ENCODE assay signal across 8 mouse cellular contexts in the genomic region with DNA sequence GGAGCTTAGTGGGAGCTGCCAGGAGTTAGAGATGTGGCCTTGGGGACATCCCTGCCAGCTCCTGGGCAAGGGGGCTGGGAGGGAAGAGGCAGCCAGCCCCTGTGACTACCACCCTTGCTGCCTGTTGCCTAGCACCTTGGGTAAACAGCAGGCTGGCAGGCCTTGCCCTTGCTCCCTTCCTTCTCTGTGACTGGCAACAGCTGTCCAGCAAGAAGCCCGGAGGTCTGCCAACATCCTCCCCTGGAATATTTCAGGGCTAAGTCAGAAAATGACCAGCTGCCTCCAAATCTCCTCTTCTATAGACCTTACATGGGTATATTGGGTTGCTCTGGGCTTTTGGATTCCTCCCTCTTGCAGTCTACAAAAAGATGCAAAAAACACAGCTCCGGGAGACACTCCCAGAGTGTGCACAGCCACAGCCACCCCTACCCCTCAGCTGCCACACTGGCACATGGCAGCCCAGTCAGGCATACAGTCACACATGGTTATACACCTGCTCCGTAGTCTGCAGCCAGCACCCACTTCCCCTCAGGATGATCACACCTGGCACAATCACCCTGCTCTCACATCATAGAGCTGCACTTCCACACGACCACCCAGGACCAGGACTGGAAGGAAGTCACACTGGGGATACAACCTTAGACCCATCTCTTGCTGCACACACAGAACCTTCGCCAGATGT. TPM values are rescaled to one million over a fixed set of nuclear protein-coding genes. Genes with fewer than 3 reads are reported as not detected.
A peak's percentile ranks its signal among the peaks of the same experiment; 100 is the strongest.
DNase-seq lines count a peak whose midpoint lies in the region; ATAC-seq and TF ChIP-seq lines count a peak whose summit lies in the region.

No protein-coding gene starts in this region.

- DNase-seq in kidney, adult 2 months = no peak
- no peak for DNase-seq in urinary bladder, postnatal 10 days (ENCODE audit: low spot score)
- DNase-seq in right cerebral cortex, postnatal 36 days (ENCODE audit: low spot score in 2 of 2) = no peak
- no peak for DNase-seq in adrenal gland, postnatal 10 days

- peak overlapping the region; percentile 97 for H3K4me2 ChIP-seq in kidney, embryonic 15.5 days
- peak overlapping the region; percentile 89; the same call in 1 of the 2 replicates for H3K4me2 ChIP-seq in forebrain, embryonic 16.5 days (ENCODE audit: low read length)
- peak overlapping the region; percentile 97 for H3K4me2 ChIP-seq in hindbrain, embryonic 16.5 days (ENCODE audit: low read length)
- peak overlapping the region; percentile 84; the same call in 1 of the 2 replicates for H3K4me2 ChIP-seq in neural tube, embryonic 14.5 days (ENCODE audit: low read depth, low read length)

- WGBS in kidney, embryonic 15.5 days = 46% methylated on average over 5 of the region's 5 CpGs
- 40% methylated on average over 5 of the region's 5 CpGs for WGBS in kidney, adult 2 months
- 58% methylated on average over 5 of the region's 5 CpGs for WGBS in forebrain, embryonic 16.5 days
- WGBS in hindbrain, embryonic 16.5 days = 55% methylated on average over 5 of the region's 5 CpGs
- WGBS in neural tube, embryonic 14.5 days = 67% methylated on average over 5 of the region's 5 CpGs

- H3K4me1 ChIP-seq in kidney, embryonic 15.5 days = peaks cover 29% of the 10 kb centered on the region
- no peaks in the 10 kb centered on the region; the same call in 1 of the 2 replicates for H3K4me1 ChIP-seq in kidney, adult 2 months (ENCODE audit: control insufficient read depth, insufficient read depth, low read length)
- peaks cover 16% of the 10 kb centered on the region for H3K4me1 ChIP-seq in forebrain, embryonic 16.5 days (replicated peaks; ENCODE audit: control insufficient read depth, insufficient read depth, low read length)
- peaks cover 15% of the 10 kb centered on the region for H3K4me1 ChIP-seq in hindbrain, embryonic 16.5 days (ENCODE audit: control insufficient read depth, insufficient read depth, low read depth, low read length)
- peaks cover 12% of the 10 kb centered on the region for H3K4me1 ChIP-seq in neural tube, embryonic 14.5 days (ENCODE audit: control insufficient read depth, insufficient read depth, low read length)

- no peak for TF ChIP-seq POLR2A in kidney, adult 2 months (IDR thresholded peaks at IDR 0.05; ENCODE audit: low read depth, low read length)

- no peaks in the 10 kb centered on the region; the same call in 1 of the 2 replicates for H3K9me3 ChIP-seq in kidney, embryonic 15.5 days (replicated peaks)
- no peaks in the 10 kb centered on the region for H3K9me3 ChIP-seq in forebrain, embryonic 16.5 days (ENCODE audit: control insufficient read depth, low read length)
- H3K9me3 ChIP-seq in hindbrain, embryonic 16.5 days (ENCODE audit: control insufficient read depth, low read length) = no peaks in the 10 kb centered on the region
- no peaks in the 10 kb centered on the region for H3K9me3 ChIP-seq in neural tube, embryonic 14.5 days (ENCODE audit: control insufficient read depth, low read length)

- no peak overlapping the region for H3K9ac ChIP-seq in kidney, embryonic 15.5 days
- no peak overlapping the region for H3K9ac ChIP-seq in forebrain, embryonic 16.5 days (replicated peaks; ENCODE audit: low read depth, low read length)
- peak overlapping the region; percentile 17; the same call in 1 of the 2 replicates for H3K9ac ChIP-seq in hindbrain, embryonic 16.5 days (ENCODE audit: low read depth, low read length)
- H3K9ac ChIP-seq in neural tube, embryonic 14.5 days (replicated peaks; ENCODE audit: low read depth, low read length) = no peak overlapping the region

- peak; percentile 17 for ATAC-seq in kidney, embryonic 15.5 days (replicated peaks; ENCODE audit: low FRiP score)
- ATAC-seq in forebrain, embryonic 16.5 days = no peak
- peak; percentile 45; the same call in 1 of the 2 replicates for ATAC-seq in hindbrain, embryonic 16.5 days
- peak; percentile 24; the same call in 1 of the 2 replicates for ATAC-seq in neural tube, embryonic 14.5 days (ENCODE audit: low read depth)

- peaks cover 20% of the 10 kb centered on the region for H3K27me3 ChIP-seq in kidney, embryonic 15.5 days
- no peaks in the 10 kb centered on the region for H3K27me3 ChIP-seq in kidney, adult 2 months (replicated peaks; ENCODE audit: control insufficient read depth, insufficient read depth, low read length)
- peaks cover 4% of the 10 kb centered on the region; the same call in 1 of the 2 replicates for H3K27me3 ChIP-seq in forebrain, embryonic 16.5 days (replicated peaks; ENCODE audit: control insufficient read depth, insufficient read depth, low read length)
- H3K27me3 ChIP-seq in hindbrain, embryonic 16.5 days (replicated peaks; ENCODE audit: control insufficient read depth, insufficient read depth, low read length) = peaks cover 5% of the 10 kb centered on the region; the same call in 1 of the 2 replicates
- H3K27me3 ChIP-seq in neural tube, embryonic 14.5 days (ENCODE audit: control insufficient read depth, insufficient read depth, low read length) = 0 out of 2 replicates have a peak, but pooled peaks cover 2% of the 10 kb centered on the region

- H3K36me3 ChIP-seq in kidney, embryonic 15.5 days = no peaks in the 10 kb centered on the region
- no peaks in the 10 kb centered on the region for H3K36me3 ChIP-seq in kidney, adult 2 months (ENCODE audit: control insufficient read depth, insufficient read depth, low read length)
- H3K36me3 ChIP-seq in forebrain, embryonic 16.5 days (ENCODE audit: control insufficient read depth, insufficient read depth) = no peaks in the 10 kb centered on the region
- no peaks in the 10 kb centered on the region for H3K36me3 ChIP-seq in hindbrain, embryonic 16.5 days (ENCODE audit: control insufficient read depth, insufficient read depth, low read length)
- H3K36me3 ChIP-seq in neural tube, embryonic 14.5 days (ENCODE audit: control insufficient read depth, insufficient read depth, low read length) = no peaks in the 10 kb centered on the region

- H3K4me3 ChIP-seq in kidney, embryonic 15.5 days (replicated peaks) = peak overlapping the region; percentile 56
- H3K4me3 ChIP-seq in kidney, adult 2 months (ENCODE audit: insufficient read depth, low read depth, low read length) = no peak overlapping the region
- no peak overlapping the region for H3K4me3 ChIP-seq in forebrain, embryonic 16.5 days (replicated peaks; ENCODE audit: low read length)
- H3K4me3 ChIP-seq in hindbrain, embryonic 16.5 days (ENCODE audit: low read length) = peak overlapping the region; percentile 51; the same call in 1 of the 2 replicates
- H3K4me3 ChIP-seq in neural tube, embryonic 14.5 days (ENCODE audit: low read depth, low read length) = no peak overlapping the region

- no peak for TF ChIP-seq CTCF in kidney, adult 2 months (conservative IDR thresholded peaks at IDR 0.05; ENCODE audit: insufficient read depth, insufficient read length, low read depth, low read length)

- H3K27ac ChIP-seq in kidney, embryonic 15.5 days = no peak overlapping the region
- H3K27ac ChIP-seq in kidney, adult 2 months (ENCODE audit: insufficient read depth, low read depth, low read length) = no peak overlapping the region
- no peak overlapping the region for H3K27ac ChIP-seq in forebrain, embryonic 16.5 days (ENCODE audit: low read length)
- H3K27ac ChIP-seq in hindbrain, embryonic 16.5 days (ENCODE audit: low read depth, low read length) = no peak overlapping the region; the same call in 1 of the 2 replicates
- H3K27ac ChIP-seq in neural tube, embryonic 14.5 days (ENCODE audit: low read depth, low read length) = no peak overlapping the region

RNA-seq across cellular contexts. Expression of gene Sync, which starts 1.3 kb away (rescaled TPM):
- polyA plus RNA-seq in kidney, embryonic 15.5 days (2015; fragmentation: Nextera tagmentation; extraction: Ambion mirVana) = 1.1 and 1.6 TPM in 2 replicates
- 0.46 and 0.69 TPM in 2 replicates for polyA plus RNA-seq in kidney, adult 2 months (2012; rRNA removed)
- polyA plus RNA-seq in forebrain, embryonic 16.5 days (2015; fragmentation: Nextera tagmentation; extraction: Ambion mirVana) = 0.31 and 0.38 TPM in 2 replicates
- polyA plus RNA-seq in hindbrain, embryonic 16.5 days (2015; fragmentation: Nextera tagmentation; extraction: Ambion mirVana) = 1.7 and 1.9 TPM in 2 replicates
- polyA plus RNA-seq in neural tube, embryonic 14.5 days (2014; fragmentation: Nextera tagmentation; extraction: Ambion mirVana) = 1.6 and 3.5 TPM in 2 replicates
- 1 to 10 TPM; 4.2 to 7.4 TPM for total RNA-seq in adrenal gland, postnatal 10 days (2021)

RNA-seq across cellular contexts. Expression of gene C77080, which starts 24.9 kb away (rescaled TPM):
- polyA plus RNA-seq in kidney, embryonic 15.5 days (2015; fragmentation: Nextera tagmentation; extraction: Ambion mirVana) = 8.3 and 9.1 TPM in 2 replicates
- 39.3 and 45.5 TPM in 2 replicates for polyA plus RNA-seq in kidney, adult 2 months (2012; rRNA removed)
- polyA plus RNA-seq in forebrain, embryonic 16.5 days (2015; fragmentation: Nextera tagmentation; extraction: Ambion mirVana) = 3.8 and 4.7 TPM in 2 replicates
- polyA plus RNA-seq in hindbrain, embryonic 16.5 days (2015; fragmentation: Nextera tagmentation; extraction: Ambion mirVana) = 7.0 and 10.8 TPM in 2 replicates
- polyA plus RNA-seq in neural tube, embryonic 14.5 days (2014; fragmentation: Nextera tagmentation; extraction: Ambion mirVana) = 4.5 and 6.2 TPM in 2 replicates
- 10 to 100 TPM; 16.5 to 16.6 TPM for total RNA-seq in adrenal gland, postnatal 10 days (2021)

RNA-seq across cellular contexts. Expression of gene Rbbp4, which starts 49.0 kb away (rescaled TPM):
- polyA plus RNA-seq in kidney, embryonic 15.5 days (2015; fragmentation: Nextera tagmentation; extraction: Ambion mirVana) = 430 and 490 TPM in 2 replicates
- polyA plus RNA-seq in kidney, adult 2 months (2012; rRNA removed) = 30.8 and 36.7 TPM in 2 replicates
- 388 and 437 TPM in 2 replicates for polyA plus RNA-seq in forebrain, embryonic 16.5 days (2015; fragmentation: Nextera tagmentation; extraction: Ambion mirVana)
- polyA plus RNA-seq in hindbrain, embryonic 16.5 days (2015; fragmentation: Nextera tagmentation; extraction: Ambion mirVana) = 238 and 242 TPM in 2 replicates
- 231 and 265 TPM in 2 replicates for polyA plus RNA-seq in neural tube, embryonic 14.5 days (2014; fragmentation: Nextera tagmentation; extraction: Ambion mirVana)
- 100 to 1,000 TPM; 142 to 146 TPM for total RNA-seq in adrenal gland, postnatal 10 days (2021)

RNA-seq across cellular contexts. Expression of gene Zbtb8os, which starts 49.4 kb away (rescaled TPM):
- 46.9 and 47.5 TPM in 2 replicates for polyA plus RNA-seq in kidney, embryonic 15.5 days (2015; fragmentation: Nextera tagmentation; extraction: Ambion mirVana)
- polyA plus RNA-seq in kidney, adult 2 months (2012; rRNA removed) = 21.6 and 32.1 TPM in 2 replicates
- 25.8 and 26.0 TPM in 2 replicates for polyA plus RNA-seq in forebrain, embryonic 16.5 days (2015; fragmentation: Nextera tagmentation; extraction: Ambion mirVana)
- 15.1 and 21.3 TPM in 2 replicates for polyA plus RNA-seq in hindbrain, embryonic 16.5 days (2015; fragmentation: Nextera tagmentation; extraction: Ambion mirVana)
- 19.5 and 21.7 TPM in 2 replicates for polyA plus RNA-seq in neural tube, embryonic 14.5 days (2014; fragmentation: Nextera tagmentation; extraction: Ambion mirVana)
- total RNA-seq in adrenal gland, postnatal 10 days (2021) = 10 to 100 TPM; 41.1 to 41.5 TPM

Comparison
In these comparisons a context has a peak if more than half of its experiments do, and no peak if none do; other contexts are left out.
1. H3K4me3 ChIP-seq: peak in kidney, embryonic 15.5 days (single experiment) and hindbrain, embryonic 16.5 days (single experiment); none in kidney, adult 2 months (single experiment), forebrain, embryonic 16.5 days (single experiment) and neural tube, embryonic 14.5 days (single experiment).
2. Peak in every context shown above with its lines, with median percentiles within 50 percentile points of each other: H3K4me2 ChIP-seq.